Mouse (Mus musculus): ENCODE data around the gene Bcl7c.
"Not testable (repeated sequence)": the region's sequence is repeated elsewhere in the genome, so short reads cannot be mapped to it uniquely, and the experiment has no call there.

Bcl7c gene

GRCm38 (mm10) chr7:127647576-127647975 is 61.2 kb downstream of the Bcl7c start:
- not testable (repeated sequence) for DNase-seq (ENCODE audit: low read depth, low spot score)

DNA sequence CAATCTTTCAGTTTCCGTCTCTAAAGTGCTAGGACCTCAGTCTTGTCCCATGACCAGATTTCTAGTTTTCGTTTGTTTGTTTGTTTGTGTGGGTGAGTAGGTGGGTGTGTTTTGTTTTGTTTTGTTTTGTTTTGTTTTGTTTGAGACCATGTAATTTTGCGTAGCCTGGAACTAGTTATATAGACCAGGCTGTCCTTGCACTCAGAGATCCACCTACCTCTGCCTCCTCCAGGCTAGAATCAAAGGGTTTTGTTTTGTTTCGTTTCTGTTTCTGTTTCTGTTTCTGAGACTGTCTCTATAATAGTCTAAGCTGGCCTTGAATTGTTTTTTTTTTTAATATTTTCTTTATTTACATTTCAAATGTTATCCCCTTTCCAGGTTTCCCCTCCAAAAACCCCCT is 62.4 kb downstream of the Bcl7c start:
- peak; percentile 52 for DNase-seq (ENCODE audit: low read depth, low spot score)

DNA sequence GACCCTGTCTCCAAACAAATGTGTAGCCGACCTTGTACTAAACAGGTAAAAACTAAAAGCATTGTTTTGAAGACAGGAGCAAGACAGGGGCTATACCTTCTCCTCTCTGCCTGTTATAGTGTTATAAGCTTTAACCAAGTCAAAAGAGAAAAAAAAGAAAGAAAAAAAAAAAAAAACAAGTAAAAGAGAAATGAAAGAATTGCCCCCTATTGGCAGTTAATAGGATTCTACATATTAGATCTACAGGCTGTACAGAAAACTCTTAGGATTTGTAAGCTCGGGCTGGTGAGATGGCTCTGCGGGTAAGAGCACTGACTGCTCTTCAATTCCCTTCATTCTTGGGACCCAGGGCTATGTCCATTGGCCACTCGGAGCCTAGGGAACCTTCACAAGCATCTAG is 66.5 kb downstream of the Bcl7c start:
- DNase-seq (ENCODE audit: low read depth, low spot score), result no peak

DNA sequence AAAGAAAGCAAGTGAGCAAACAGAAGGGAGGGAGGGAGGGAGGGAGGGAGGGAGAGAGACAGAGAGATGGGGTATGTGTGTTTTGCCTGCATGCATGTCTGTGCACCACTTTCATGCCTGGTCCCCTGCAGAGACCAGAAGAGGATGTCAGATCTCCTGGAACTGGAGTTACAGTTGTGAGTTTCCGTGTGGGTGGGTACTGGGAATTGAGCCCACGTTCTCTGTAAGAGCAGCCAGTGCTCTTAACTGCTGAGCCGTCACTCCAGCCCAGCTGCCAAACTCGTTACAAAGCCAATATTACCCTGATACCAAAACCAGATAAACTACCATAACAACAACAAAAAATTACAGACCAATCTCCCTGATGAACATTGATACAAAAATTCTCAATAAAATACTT is 67.5 kb downstream of the Bcl7c start:
- no peak for DNase-seq (ENCODE audit: low read depth, low spot score)

GRCm38 (mm10) chr7:127636963-127637362 is 71.8 kb downstream of the Bcl7c start:
- DNase-seq (ENCODE audit: low read depth, low spot score), result no peak

DNA sequence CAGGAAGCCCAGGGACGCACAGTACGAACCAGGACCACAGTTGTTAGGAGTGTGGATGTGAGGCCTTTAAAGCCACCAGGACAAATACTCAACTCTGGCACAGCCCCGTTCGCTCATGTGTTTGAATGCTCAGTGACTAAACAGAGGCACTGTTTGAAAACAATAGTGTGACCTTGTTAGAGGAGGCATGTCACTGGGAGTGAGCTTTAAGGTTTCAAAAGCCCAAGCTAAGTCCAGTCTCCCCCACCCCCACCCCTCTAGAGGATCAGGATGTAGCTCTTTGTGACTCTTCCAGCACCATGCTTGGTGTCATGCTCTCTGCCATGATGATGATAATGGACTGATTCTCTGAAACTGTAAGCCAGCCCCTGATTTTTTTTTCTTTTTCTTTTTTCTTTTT is 77.3 kb downstream of the Bcl7c start:
- no peak for DNase-seq (ENCODE audit: low read depth, low spot score)

- DNase-seq (ENCODE audit: low read depth, low spot score), result peak; percentile 69
Observed at GRCm38 (mm10) chr7:127628646-127629045, 80.1 kb downstream of the Bcl7c start.

GRCm38 (mm10) chr7:127626471-127626870 is 82.3 kb downstream of the Bcl7c start:
- no peak for DNase-seq (ENCODE audit: low read depth, low spot score)

- DNase-seq (ENCODE audit: low read depth, low spot score), result no peak
Observed at GRCm38 (mm10) chr7:127626039-127626438, 82.7 kb downstream of the Bcl7c start.

GRCm38 (mm10) chr7:127618402-127618801 is 90.3 kb downstream of the Bcl7c start:
- not testable (repeated sequence) for DNase-seq (ENCODE audit: low read depth, low spot score)

- DNase-seq (ENCODE audit: low read depth, low spot score), result no peak
Observed at GRCm38 (mm10) chr7:127617962-127618361, 90.8 kb downstream of the Bcl7c start.

- no peak for DNase-seq (ENCODE audit: low read depth, low spot score)
Observed at GRCm38 (mm10) chr7:127616881-127617280, 91.9 kb downstream of the Bcl7c start.

DNA sequence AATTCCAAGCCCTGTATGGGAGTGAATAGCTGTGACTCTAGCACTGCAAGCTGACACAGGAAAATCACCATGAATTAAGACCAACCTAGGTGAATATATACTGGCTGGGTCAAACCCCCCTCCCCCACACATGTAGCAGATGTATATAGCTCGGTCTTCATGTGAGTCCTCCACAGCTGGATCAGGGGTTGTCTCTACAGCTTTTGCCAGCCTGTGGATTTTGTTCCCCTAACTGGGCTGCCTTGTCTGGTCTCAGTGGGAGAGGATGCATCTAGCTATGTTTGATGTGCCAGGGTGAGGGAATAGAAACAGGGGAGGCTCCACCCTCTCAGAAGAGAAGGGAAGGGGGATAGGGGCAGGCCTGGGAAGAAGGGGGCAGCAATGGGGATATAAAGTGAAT is 92.4 kb downstream of the Bcl7c start:
- DNase-seq (ENCODE audit: low read depth, low spot score), result no peak

DNA sequence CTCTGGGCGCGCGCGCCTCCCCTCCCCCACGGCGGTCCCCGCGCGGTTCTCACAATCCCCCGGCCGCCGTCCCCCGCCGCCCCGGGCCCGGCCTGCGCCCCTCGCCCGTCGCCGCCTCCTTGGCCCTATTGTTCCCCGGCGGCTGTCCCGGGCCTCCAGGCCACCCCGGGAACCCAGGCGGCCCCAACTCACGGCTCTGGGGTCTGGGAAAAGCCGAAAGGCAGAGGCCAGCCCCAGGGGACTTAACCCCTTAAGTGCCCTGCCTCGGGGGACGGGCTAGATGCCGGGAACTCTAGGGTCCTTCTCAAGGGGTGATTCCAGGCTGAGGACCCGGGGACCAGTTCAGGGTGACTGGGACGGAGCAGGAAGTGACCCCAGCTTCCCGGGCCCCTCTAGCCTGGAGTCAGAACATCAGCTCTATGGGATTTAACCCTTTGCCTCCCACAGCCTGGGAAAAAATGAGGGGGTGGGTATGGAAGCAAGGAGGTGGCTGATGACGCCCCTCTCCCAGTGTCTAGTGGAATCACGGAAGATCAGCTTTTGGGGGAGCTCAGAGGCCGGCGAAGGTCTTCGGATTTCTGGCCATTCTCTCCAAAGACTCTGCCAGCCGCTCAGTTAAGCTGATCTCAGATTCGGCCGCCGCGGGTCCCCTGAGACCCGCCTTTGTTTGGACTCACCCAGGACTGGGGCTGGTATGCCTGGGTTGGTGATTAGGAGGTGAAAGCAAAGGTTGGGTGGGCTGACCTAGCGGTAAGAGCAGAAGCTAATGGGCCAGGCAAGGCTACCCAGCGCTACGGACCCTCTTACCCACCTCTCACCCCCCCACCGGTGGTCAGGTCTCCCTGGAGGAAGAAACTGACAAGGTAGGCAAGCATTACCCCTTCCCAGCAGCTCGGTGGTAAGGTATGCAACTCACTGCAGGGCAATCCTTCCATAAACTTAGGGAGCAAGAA is 93.6 kb downstream of the Bcl7c start, which contains the start of gene Zfp629:
Gene Zfp629, minus strand, starts transcription at position 907 of the 953 bp plus-strand sequence.
- peak; percentile 33 for DNase-seq (ENCODE audit: low read depth, low spot score)

DNA sequence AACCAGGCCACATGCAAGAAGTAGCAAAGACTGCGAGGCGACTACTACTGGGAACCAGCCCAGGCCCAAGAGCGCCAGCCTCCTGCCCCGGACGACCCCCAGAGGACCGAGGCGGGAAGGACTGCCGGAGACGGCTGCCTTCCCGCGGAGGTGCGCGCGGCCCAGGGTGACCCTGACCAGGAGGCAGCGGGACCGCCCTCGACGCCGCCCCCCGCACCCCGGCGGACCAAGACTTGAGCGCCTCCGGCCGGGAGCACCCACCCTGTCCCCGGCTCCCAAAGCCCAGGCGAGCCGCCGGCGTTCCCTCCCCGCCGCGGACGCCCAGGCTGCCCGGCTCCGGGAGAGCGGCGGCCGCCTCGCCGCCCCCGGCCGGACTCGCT is 94.2 kb downstream of the Bcl7c start:
- peak; percentile 38 for DNase-seq (ENCODE audit: low read depth, low spot score)

GRCm38 (mm10) chr7:127614091-127614490 is 94.6 kb downstream of the Bcl7c start:
- no peak for DNase-seq (ENCODE audit: low read depth, low spot score)

DNA sequence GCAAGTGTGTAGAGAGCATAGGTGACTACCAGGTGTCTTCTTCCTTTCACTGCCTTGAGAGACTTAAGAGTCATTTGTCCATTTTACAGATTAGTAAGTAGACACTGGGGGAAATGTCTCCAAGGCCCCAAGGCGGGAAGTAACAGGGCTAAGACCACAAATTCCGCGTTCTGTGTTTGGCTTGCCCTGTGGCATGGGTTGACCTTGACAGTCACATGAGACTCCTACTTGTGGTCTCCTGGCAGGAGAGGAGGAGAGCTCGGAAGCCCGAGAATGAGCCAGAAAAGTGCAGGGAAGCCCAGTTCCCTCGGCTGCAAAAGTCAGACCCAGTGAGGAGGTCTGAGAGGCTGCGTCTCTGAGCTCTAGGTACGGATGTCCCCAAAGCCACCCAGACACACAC is 95.2 kb downstream of the Bcl7c start:
- DNase-seq (ENCODE audit: low read depth, low spot score), result no peak

- DNase-seq (ENCODE audit: low read depth, low spot score), result no peak
Observed at GRCm38 (mm10) chr7:127611561-127611960, 97.2 kb downstream of the Bcl7c start.

Measured in CD4-positive, CD25-positive, alpha-beta regulatory T cell, adult 2 months (primary cell).